Mouse (Mus musculus) embryonic facial prominence, embryonic 15.5 days (tissue): ENCODE results near the gene Klhl22. TPM values are rescaled to one million over a fixed set of nuclear protein-coding genes. Genes with fewer than 3 reads are reported as not detected.
A peak's percentile ranks its signal among the peaks of the same experiment; 100 is the strongest.

Experiments used
- ATAC-seq: fragments of 200-750 bp; cut with Nextera tagmentation; 2 replicates; pipeline ENCODE4 v1.8.0; 2017; ENCODE audit warnings: low read depth, moderate TSS enrichment; ENCODE audit not compliant: insufficient number of reproducible peaks, low FRiP score, low TSS enrichment
- H3K27ac ChIP-seq: fragments of 300-500 bp; sonication (generic); replicated peaks from 2 replicates; pipeline ENCODE4 v1.5.1; 2015; ENCODE audit warnings: mild to moderate bottlenecking, inconsistent platforms
- H3K27me3 ChIP-seq: fragments of 300-500 bp; sonication (generic); 2 replicates; pipeline ENCODE4 v1.6.1; 2015; ENCODE audit warnings: inconsistent platforms
- H3K36me3 ChIP-seq: fragments of 300-500 bp; sonication (generic); 2 replicates; pipeline ENCODE4 v1.6.1; 2015; ENCODE audit warnings: mild to moderate bottlenecking, inconsistent platforms
- H3K4me1 ChIP-seq: fragments of 300-500 bp; sonication (generic); 2 replicates; pipeline ENCODE4 v1.6.1; 2015; ENCODE audit warnings: inconsistent platforms
- H3K4me2 ChIP-seq: fragments of 300-500 bp; sonication (generic); replicated peaks from 2 replicates; pipeline ENCODE4 v1.6.1; 2015; ENCODE audit warnings: mild to moderate bottlenecking, inconsistent platforms
- H3K4me3 ChIP-seq: fragments of 300-500 bp; sonication (generic); replicated peaks from 2 replicates; pipeline ENCODE4 v1.5.1; 2015; ENCODE audit warnings: mild to moderate bottlenecking, inconsistent platforms
- H3K9ac ChIP-seq: fragments of 300-500 bp; sonication (generic); 2 replicates; pipeline ENCODE4 v1.6.1; 2015; ENCODE audit warnings: inconsistent platforms
- H3K9me3 ChIP-seq: fragments of 300-500 bp; sonication (generic); replicated peaks from 2 replicates; pipeline ENCODE4 v1.6.1; 2016; ENCODE audit warnings: inconsistent platforms
- WGBS: fragments of 180-500 bp; shearing (Covaris S2); methylation state at CpG from one replicate; pipeline ENCODE4 v1.1.7; 2015; 5-methylcytosine and 5-hydroxymethylcytosine counted together
- polyA plus RNA-seq: library from polyadenylated mRNA; unstranded; fragments of >200 nt; fragmentation: Nextera tagmentation; extraction: Ambion mirVana; gene quantifications from 2 replicates; pipeline ENCODE4 v1.2.1, GENCODE M21; 2015

Klhl22 gene
- polyA plus RNA-seq, 1 experiment from 2014 or later = 91.5 TPM

- H3K4me3 ChIP-seq = peak overlapping the region; percentile 28
- H3K27me3 ChIP-seq = peaks cover 39% of the 10 kb centered on the region
- no peaks in the 10 kb centered on the region for H3K9me3 ChIP-seq
- 22% methylated on average over 18 of the region's 18 CpGs for WGBS
- no peaks in the 10 kb centered on the region; the same call in 1 of the 2 replicates for H3K36me3 ChIP-seq
- H3K27ac ChIP-seq = no peak overlapping the region
- H3K9ac ChIP-seq = no peak overlapping the region; the same call in 1 of the 2 replicates
- ATAC-seq = no peak
- H3K4me1 ChIP-seq = peaks cover 90% of the 10 kb centered on the region
- H3K4me2 ChIP-seq = peak overlapping the region; percentile 81
Measured at GRCm38 (mm10) chr16:17802456-17802838, 43.0 kb downstream of the Klhl22 start.

GRCm38 (mm10) chr16:17802839-17803674, 43.6 kb downstream of the Klhl22 start:
- peak overlapping the region; percentile 28 for H3K4me3 ChIP-seq
- 9% methylated on average over 83 of the region's 83 CpGs for WGBS
- no peaks in the 10 kb centered on the region for H3K9me3 ChIP-seq
- peaks cover 95% of the 10 kb centered on the region for H3K4me1 ChIP-seq
- H3K27me3 ChIP-seq = peaks cover 39% of the 10 kb centered on the region
- peak overlapping the region; percentile 81 for H3K4me2 ChIP-seq
- no peaks in the 10 kb centered on the region; the same call in 1 of the 2 replicates for H3K36me3 ChIP-seq
- peak overlapping the region; percentile 91; the same call in 1 of the 2 replicates for H3K27ac ChIP-seq
- ATAC-seq = no peak
- H3K9ac ChIP-seq = peak overlapping the region; percentile 21; the same call in 1 of the 2 replicates

DNA sequence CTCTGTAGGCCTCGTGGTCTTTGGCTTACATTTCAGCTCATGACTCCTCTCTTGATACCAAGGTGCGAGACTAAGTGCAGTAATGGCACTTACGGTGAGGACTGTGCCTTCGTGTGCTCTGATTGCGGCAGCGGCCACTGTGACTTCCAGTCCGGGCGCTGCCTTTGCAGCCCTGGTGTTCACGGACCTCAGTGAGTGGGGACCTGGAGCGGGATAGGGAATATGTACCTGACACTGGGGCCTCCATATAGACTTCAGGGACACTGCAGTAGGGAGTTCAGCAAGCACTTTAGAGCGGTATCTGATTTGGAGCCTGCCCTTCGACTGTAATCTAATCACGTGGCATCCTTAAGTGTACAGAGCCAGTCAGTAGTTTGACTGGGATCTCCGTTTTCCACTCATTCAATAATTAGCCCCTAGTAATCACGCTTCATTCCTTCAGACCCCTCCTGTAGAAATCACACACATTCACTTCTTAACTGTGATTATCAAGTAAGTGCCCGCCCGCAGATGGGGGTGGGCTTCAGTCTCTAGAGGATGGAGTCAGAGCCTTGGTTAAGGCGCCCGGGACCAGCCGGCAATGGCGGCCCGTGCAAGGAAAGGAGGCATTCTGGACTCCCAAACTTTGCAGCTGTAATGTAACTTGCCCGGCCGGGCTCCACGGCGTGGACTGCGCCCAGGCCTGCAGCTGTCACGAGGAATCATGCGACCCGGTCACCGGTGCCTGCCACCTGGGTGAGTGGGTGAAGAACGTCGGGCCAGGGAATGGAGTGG, 44.4 kb downstream of the Klhl22 start:
- 27% methylated on average over 33 of the region's 33 CpGs for WGBS
- H3K4me1 ChIP-seq = peaks cover 97% of the 10 kb centered on the region
- no peaks in the 10 kb centered on the region; the same call in 1 of the 2 replicates for H3K36me3 ChIP-seq
- peak overlapping the region; percentile 37 for H3K4me3 ChIP-seq
- peak overlapping the region; percentile 91 for H3K27ac ChIP-seq
- peaks cover 39% of the 10 kb centered on the region for H3K27me3 ChIP-seq
- H3K4me2 ChIP-seq = peak overlapping the region; percentile 81
- no peak for ATAC-seq
- no peaks in the 10 kb centered on the region for H3K9me3 ChIP-seq
- 0 out of 2 replicates have a peak overlapping the region, but pooled peaks have one; percentile 21 for H3K9ac ChIP-seq

DNA sequence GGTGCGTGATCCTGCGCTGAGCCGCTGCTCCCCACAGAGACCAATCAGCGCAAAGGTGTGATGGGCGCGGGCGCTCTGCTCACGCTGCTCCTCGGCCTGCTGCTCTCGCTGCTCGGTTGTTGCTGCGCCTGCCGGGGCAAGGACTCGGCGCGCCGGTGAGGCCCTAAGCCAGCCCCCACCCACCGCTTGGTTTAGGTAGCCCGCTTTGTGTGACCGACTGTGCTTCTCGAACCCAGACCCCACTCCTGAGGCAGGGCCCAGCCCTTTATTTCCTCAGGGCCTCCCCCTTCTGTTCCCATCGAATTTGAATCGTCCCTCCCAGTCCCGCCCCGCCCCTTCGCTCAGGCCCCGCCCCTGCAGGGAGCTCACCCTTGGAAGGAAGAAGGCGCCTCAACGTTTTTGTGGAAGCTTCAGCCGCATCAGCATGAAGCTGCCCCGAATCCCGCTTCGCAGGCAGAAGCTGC, 45.1 kb downstream of the Klhl22 start:
- Histone ChIP-seq H3K36me3 (no peaks in the 10 kb centered on the region; the same call in 1 of the 2 replicates), H3K27me3 (peaks cover 39% of the 10 kb centered on the region), H3K27ac (peak overlapping the region; percentile 91), H3K4me2 (peak overlapping the region; percentile 81), H3K4me3 (peak overlapping the region; percentile 37), H3K9ac (0 out of 2 replicates have a peak overlapping the region, but pooled peaks have one; percentile 21), H3K9me3 (no peaks in the 10 kb centered on the region), H3K4me1 (peaks cover 96% of the 10 kb centered on the region)
- peak; percentile 43 for ATAC-seq
- WGBS = 7% methylated on average over 33 of the region's 33 CpGs

GRCm38 (mm10) chr16:17804982-17805381, 45.6 kb downstream of the Klhl22 start:
- H3K27me3 ChIP-seq = peaks cover 39% of the 10 kb centered on the region

GRCm38 (mm10) chr16:17806581-17807191, 47.3 kb downstream of the Klhl22 start:
- H3K4me3 ChIP-seq = peak overlapping the region; percentile 44
- H3K4me1 ChIP-seq = peaks cover 92% of the 10 kb centered on the region
- H3K36me3 ChIP-seq = no peaks in the 10 kb centered on the region; the same call in 1 of the 2 replicates
- H3K9me3 ChIP-seq = no peaks in the 10 kb centered on the region
- 7% methylated on average over 50 of the region's 50 CpGs for WGBS
- H3K9ac ChIP-seq = peak overlapping the region; percentile 45
- peak overlapping the region; percentile 81 for H3K4me2 ChIP-seq
- ATAC-seq = no peak
- H3K27ac ChIP-seq = peak overlapping the region; percentile 91
- H3K27me3 ChIP-seq = peaks cover 34% of the 10 kb centered on the region

More at GRCm38 (mm10) chr16:17804982-17805381, 45.6 kb downstream of the Klhl22 start:
- Histone ChIP-seq H3K27ac (peak overlapping the region; percentile 91), H3K4me2 (peak overlapping the region; percentile 81), H3K4me3 (peak overlapping the region; percentile 37), H3K9ac (no peak overlapping the region), H3K9me3 (no peaks in the 10 kb centered on the region), H3K36me3 (no peaks in the 10 kb centered on the region; the same call in 1 of the 2 replicates), H3K4me1 (peaks cover 96% of the 10 kb centered on the region)
- WGBS = 20% methylated on average over 7 of the region's 7 CpGs
- no peak for ATAC-seq

DNA sequence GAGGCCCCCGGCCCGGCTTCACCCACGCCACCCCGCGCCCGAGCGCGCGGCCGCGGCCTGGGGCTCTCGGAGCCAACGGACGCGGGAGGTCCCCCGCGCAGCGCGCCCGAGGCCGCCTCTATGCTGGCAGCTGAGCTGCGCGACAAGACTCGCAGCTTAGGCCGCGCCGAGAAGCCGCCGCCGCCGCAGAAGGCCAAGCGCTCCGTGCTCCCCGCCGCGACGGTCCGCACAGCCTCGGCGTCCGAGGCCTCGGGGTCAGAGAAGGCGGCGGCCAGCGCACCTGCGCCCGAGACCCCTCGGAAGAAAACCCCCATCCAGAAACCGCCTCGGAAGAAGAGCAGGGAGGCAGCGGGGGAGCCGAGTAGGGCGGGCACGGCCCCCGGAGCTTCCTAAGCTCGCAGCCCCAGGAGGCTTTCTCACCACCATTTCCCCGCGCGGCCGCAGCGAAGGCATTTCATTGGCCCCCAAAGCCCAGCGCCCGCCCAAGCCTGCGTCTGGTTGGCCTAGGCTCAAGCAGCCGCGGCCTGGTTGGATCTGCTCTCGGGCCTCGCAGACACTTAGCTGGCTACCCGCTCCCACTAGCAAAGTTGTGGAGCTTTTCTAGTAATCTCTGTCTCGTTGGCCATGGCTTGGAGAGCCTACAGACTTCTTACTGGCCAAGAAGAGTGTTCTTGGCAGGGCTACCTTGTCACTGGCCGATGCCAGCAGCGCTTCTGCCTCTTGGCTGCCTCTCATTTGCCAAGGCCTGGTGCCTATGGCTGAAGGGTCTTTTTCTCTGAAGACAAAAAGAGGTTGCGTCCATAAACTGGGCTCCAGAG, 48.0 kb downstream of the Klhl22 start:
- H3K4me1 ChIP-seq = peaks cover 91% of the 10 kb centered on the region
- H3K27me3 ChIP-seq = peaks cover 27% of the 10 kb centered on the region
- peak overlapping the region; percentile 81 for H3K4me2 ChIP-seq
- ATAC-seq = peak; percentile 70
- H3K27ac ChIP-seq = peak overlapping the region; percentile 91
- peak overlapping the region; percentile 45 for H3K9ac ChIP-seq
- H3K4me3 ChIP-seq = peak overlapping the region; percentile 44
- 2% methylated on average over 73 of the region's 73 CpGs for WGBS
- no peaks in the 10 kb centered on the region; the same call in 1 of the 2 replicates for H3K36me3 ChIP-seq
- no peaks in the 10 kb centered on the region for H3K9me3 ChIP-seq

DNA sequence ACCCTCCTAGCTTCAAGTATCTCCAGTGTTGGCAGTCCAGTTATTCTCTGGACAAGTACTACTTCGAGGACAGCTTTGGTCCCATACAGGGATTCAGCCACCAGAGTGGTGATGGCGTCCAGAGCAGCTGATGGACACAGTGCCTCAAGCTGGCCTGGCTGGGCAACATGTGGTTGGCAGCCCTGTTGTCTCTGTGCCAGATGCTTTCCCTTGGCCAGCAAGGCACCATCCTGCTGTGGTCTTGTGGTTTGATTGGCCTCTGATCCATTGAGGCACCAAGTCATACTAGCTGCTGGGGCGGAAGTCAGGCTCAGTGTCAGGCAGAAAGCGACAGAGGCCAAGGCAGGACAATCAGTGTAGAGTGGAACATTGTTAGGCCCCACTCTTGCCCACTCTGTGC, 49.7 kb downstream of the Klhl22 start:
- Histone ChIP-seq H3K4me2 (no peak overlapping the region), H3K27ac (peak overlapping the region; percentile 91), H3K9ac (no peak overlapping the region), H3K4me3 (no peak overlapping the region), H3K36me3 (no peaks in the 10 kb centered on the region; the same call in 1 of the 2 replicates), H3K27me3 (peaks cover 12% of the 10 kb centered on the region), H3K4me1 (peaks cover 74% of the 10 kb centered on the region), H3K9me3 (no peaks in the 10 kb centered on the region)
- WGBS = 69% methylated on average over 4 of the region's 4 CpGs
- ATAC-seq = no peak

DNA sequence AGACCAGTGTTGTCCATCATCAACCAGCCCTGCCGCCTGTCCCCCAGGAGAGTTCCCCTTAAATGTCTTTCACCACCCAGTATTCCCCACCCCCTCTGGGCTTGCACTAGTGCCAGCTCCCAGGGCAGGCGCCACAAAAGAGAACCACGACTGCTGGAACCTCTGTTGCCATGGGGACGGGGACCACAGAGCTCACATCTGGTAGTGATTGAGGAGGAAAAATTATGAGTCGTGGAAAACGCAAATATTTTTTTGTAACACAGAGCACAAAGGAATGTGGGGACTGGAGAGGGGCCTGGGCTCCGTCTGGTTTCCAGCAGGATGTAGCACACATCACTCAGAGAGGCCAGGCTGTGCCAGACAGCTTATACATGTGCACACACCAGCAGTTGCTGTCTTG, 50.3 kb downstream of the Klhl22 start:
- H3K9ac ChIP-seq = no peak overlapping the region
- no peaks in the 10 kb centered on the region for H3K9me3 ChIP-seq
- H3K27me3 ChIP-seq = peaks cover 12% of the 10 kb centered on the region
- H3K4me1 ChIP-seq = peaks cover 69% of the 10 kb centered on the region
- no peaks in the 10 kb centered on the region; the same call in 1 of the 2 replicates for H3K36me3 ChIP-seq
- peak; percentile 85 for ATAC-seq
- H3K4me3 ChIP-seq = no peak overlapping the region
- peak overlapping the region; percentile 91 for H3K27ac ChIP-seq
- 12% methylated on average over 7 of the region's 7 CpGs for WGBS
- H3K4me2 ChIP-seq = 0 out of 2 replicates have a peak overlapping the region, but pooled peaks have one; percentile 15

- Histone ChIP-seq H3K9me3 (no peaks in the 10 kb centered on the region), H3K4me2 (no peak overlapping the region), H3K27me3 (no peaks in the 10 kb centered on the region), H3K4me1 (peaks cover 65% of the 10 kb centered on the region), H3K9ac (no peak overlapping the region), H3K27ac (no peak overlapping the region), H3K4me3 (no peak overlapping the region), H3K36me3 (no peaks in the 10 kb centered on the region)
- 7% methylated on average over 5 of the region's 5 CpGs for WGBS
- ATAC-seq = no peak
Measured at GRCm38 (mm10) chr16:17812120-17812519, 52.7 kb downstream of the Klhl22 start.
